Mouse (Mus musculus): ENCODE measurements at regions not wholly inside any gene's neighbourhood (a gene's known extent, or its start where the extent isn't known, plus 50 kb on each side); places are given as distances from the start of the nearest gene placed in this dataset.

DNA sequence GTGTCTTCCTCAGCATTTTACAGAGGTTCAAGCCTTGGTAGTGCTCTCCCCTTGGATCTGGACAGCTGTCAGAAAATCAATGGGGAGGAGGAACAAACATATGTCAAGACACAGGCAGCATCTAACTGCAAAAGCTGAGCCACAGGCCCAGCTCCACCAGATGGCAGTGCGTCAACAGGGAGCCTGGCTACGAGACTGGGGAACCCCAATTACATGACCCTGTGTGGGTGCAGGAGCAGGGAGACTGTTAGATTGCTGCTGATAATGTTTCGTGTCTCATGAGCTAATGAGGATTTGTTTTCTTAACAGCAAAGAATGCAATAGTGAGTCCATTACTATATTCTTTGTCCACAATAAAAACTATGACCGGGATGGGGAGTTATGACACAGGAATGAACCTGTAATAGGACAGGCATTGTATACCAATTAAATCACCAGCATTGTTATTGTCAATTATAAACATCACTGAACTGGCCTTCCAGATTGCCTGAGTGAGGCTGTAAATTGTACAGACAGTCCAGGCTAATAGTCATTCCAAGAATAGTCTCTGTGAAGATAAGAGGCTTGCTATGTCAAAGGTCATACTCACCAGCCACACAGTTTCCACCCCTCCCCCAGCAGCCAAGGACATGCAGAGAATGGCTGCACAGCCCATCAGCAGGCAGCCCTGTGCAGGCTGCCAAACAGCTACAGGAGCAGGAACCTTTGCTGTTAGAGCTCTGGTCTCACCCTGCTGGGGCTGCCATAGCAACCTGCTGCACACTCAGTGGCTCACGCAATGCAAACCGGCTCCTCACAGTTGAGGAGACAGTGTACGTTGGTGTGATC is 58.8 kb upstream of the Barx2 start:
- peak; percentile 63 to 67 for DNase-seq (ENCODE audit: low spot score in 2 of 2)

DNA sequence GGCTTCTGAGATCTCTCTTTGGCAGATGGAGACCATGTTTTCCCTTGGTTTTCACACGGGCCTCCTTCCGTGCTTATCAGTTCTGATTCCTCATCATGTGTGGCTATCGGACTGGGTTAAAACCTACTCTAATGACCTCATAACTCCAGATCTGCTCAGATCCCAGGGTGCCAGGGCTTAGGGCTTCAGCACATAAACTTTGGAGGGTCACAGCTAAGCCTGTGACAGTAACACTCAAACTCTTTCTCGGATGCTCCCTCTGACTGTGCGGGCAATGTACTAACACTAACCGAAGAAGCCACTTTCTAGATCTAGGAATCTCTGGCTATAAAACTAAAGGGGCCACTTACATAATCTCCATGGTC is 59.3 kb upstream of the Barx2 start:
- DNase-seq (ENCODE audit: low spot score in 2 of 2), result no peak

DNA sequence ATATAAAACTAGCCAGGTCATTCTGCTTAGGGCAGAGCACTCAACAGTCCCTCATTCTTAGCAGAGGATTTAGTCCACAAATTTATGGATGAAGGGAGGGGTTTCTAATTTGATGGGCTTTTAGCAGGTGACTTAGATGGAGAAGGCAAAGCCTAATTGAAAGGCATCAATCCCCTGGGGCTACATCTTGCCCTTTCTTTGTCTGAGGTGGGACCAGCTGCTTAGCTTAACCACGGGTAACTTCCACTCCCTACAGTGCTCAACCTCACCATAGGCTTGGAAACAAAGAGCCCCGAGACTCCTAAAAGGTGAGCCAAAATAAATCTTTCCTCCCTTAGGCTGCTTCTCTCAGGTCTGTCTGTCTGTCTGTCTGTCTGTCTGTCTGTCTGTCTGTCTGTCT is 62.9 kb upstream of the Barx2 start:
- DNase-seq (ENCODE audit: low spot score in 2 of 2), result no peak

DNA sequence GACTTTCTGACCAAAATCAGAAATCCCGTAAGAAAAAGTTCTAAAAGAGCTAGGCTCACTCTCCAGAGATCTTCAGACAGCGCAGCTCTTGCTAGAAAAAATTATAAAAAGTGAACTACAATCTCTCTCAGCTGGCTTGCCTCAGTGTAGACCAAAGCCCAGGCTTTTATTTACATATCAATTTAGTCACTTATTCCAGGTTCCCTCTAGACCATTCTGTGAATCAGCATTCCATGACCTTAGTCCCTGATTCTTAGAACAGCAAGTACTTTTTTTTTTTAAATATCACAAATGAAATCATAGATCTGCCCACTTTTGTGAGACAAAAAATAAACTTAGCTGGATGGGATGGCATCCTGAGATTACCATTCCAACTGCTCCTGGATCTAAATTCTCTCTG is 64.8 kb upstream of the Barx2 start:
- DNase-seq (ENCODE audit: low spot score in 2 of 2), result no peak

DNA sequence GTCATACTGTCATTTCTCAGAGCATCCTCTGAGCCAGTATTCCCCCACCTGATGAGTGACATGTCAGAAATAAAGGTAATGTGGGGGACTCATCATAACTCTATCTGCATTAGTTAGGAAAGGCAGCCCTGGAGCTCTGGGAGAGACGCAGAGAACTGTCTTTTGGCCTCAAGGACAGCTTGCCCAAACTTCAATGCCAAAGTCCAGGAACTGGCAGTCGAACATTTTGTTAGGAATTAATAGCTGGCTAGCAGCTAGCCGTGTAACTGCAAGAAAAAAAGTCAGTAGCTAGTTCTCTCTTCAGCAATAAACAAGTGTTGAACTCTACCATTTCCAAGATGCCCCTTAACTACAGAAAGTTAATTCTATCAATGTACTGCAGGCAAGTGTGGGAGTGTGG is 65.9 kb upstream of the Barx2 start:
- no peak for DNase-seq (ENCODE audit: low spot score in 2 of 2)

DNA sequence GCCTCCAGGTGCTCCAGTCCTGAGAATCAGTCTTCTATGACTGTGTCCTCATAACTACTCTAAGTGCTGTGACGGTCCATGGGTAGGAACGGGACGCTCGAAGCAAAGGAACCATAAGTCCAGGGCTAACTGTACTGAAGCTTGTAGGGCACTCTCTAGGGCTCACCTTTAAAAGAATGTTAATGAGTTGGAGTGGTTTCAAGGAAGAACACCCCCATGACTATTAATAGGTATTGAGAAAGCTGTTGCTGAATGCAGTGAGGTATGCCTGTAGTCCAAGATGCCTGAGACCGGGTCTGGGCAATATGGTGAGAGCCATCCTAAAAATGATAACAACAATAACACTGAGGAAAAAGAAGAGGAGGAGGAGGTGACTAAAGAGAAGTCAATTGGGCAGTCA is 67.2 kb upstream of the Barx2 start:
- no peak for DNase-seq (ENCODE audit: low spot score in 2 of 2)

DNA sequence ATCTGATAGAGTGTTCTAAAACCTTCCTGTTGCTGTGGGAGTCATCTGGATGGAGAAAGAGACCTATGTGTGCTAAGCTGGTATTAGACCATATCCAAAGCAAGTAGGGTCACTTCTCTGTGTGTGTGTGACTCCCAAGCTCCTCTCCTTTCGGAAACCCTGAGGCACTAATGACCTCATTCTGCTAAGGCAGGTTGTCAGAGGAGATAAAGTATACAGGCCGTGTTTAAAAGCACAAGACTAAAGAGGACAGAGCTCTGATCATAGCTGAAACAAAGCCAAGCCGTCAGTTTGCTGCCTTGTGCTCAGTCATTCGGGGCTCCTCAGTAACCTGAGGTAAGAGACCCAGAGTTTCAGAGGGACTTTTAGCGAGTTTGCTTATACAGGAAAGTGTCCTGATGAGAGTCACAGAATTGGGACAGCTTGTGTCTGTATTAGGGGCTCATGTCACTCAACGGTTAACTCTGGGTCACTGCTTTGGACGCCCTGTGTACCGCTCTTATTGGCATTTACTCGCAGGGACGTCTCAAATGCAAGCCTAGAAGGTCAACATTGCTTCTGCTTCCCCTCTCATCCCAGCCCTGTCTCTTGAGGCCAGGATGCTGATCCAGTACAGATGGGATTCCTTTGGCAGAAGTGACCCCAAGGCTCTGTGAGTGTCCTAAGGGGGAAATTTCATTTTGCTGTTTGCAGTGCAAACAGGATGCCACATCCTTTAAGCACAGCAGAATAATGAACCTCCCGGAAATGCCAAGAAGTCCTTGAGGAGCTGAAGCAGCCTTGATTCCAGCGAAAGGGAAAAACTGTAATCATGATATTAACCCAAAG is 70.7 kb upstream of the Barx2 start:
- DNase-seq (ENCODE audit: low spot score in 2 of 2), result no peak

- no peak for DNase-seq (ENCODE audit: low spot score in 2 of 2)
Measured at GRCm38 (mm10) chr9:31988826-31989225, 75.6 kb upstream of the Barx2 start.

DNA sequence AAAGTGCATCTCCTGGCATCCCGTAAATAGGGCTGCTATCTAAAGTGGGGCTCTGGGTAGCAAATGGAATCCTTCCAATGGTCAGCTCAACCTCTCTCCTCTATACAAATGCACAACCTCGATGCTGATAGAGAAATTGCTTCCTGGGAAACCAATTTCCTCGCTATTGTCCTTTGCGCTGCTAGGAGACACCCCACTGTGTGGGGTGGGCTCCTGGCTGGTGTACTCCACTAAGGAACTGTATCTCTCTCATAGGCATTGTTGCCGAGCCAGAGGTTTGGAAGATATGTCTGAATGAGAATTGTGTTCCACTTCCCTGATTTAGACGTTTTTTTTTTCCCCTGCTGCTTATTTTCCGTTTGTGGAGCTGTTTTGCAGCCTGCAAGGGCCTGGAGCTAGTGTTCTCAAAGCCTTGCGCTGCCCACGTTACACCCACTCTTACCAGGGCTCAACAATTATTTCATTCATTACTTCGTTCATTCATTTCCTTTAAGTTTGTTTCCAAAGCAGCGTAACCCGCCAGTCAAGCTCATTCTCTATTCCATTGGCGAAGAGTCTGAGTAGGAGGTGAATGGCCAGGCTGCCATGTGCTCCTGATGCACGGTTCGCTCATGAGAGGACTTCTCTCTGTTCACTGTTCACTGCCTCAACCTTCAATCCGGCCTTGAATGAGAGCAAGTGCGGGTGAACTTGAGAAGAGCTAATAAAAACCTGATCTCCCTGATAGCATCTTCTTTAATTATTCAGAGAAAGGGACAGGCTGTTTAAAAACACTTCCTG is 76.5 kb upstream of the Barx2 start:
- DNase-seq (ENCODE audit: low spot score in 2 of 2), result peak; percentile 5 to 39

GRCm38 (mm10) chr9:31990456-31990855 is 77.2 kb upstream of the Barx2 start:
- DNase-seq (ENCODE audit: low spot score in 2 of 2), result no peak

GRCm38 (mm10) chr9:31993631-31994601 is 80.7 kb upstream of the Barx2 start:
- DNase-seq (ENCODE audit: low spot score in 2 of 2), result no peak

DNA sequence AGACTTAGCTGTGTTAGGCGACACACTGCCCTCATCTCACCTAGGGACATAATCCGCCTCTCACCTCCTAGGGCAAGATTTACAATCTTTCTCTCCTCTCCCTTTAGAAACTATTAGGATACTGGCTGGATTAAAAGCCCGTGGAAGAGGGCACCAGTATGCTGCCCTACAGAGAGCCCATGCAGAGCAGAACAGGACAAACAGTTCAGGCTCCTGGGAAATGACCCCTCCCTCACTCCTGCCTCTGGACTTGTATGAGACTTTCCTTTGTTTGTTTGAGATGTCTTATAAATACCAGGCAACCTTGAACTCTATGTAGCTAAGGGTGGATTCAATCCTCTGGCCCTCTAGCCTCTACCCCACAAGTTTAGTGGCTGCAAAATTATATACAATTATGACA is 81.8 kb upstream of the Barx2 start:
- no peak for DNase-seq (ENCODE audit: low spot score in 2 of 2)

DNA sequence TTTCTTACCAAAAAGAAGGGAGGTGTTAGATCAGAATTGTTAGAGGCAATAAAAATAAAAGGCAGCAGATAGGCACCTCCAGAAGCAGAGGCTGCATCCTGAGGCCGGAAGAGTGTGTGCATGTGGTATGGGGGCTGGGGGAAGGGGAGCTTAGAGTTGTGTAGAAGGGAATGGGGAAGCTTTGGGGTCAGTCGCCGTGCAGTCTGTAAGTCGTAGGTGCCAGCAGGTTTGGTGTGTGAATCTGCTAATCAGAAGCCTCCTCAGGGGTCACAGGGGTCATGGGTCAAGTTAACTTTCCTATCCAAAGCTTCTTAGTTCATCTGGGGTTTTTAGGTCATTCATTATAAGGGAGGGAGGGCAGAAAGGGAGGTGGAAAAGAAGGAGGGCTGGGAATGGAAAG is 82.4 kb upstream of the Barx2 start:
- no peak for DNase-seq (ENCODE audit: low spot score in 2 of 2)

DNA sequence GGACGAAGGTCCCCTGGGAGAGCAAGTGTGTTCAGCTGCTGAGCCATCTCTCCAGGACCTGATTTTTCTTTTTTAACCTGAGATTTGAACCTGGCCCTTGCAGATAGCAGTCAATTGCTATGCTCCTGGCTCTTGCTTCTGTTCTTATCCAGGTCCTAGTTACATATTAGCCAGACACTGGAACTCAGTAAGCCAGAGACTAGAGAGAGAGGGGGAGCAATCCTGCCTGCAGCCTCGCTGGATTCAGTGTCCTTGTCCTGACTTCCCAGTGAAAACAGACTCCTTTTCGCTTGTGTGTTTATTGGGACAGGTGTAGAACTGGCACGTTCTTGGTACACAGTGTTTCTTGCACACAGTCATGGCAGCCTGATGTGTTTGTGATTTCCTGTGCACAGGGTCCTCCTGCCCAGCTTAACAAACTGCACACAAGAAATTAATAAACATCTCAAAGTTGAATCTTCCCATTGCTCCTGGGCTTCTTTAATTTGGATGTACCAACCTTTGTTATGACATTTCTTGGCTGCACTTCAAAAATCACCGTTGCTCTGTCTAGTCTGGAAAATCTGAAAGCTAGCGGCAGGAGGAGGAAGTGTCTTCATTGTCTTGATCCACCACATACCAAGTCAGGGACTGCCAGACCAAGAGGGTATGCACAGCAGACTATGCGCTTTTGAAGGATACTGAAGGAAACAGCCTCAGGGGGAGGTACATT is 83.4 kb upstream of the Barx2 start:
- no peak for DNase-seq (ENCODE audit: low spot score in 2 of 2)

DNA sequence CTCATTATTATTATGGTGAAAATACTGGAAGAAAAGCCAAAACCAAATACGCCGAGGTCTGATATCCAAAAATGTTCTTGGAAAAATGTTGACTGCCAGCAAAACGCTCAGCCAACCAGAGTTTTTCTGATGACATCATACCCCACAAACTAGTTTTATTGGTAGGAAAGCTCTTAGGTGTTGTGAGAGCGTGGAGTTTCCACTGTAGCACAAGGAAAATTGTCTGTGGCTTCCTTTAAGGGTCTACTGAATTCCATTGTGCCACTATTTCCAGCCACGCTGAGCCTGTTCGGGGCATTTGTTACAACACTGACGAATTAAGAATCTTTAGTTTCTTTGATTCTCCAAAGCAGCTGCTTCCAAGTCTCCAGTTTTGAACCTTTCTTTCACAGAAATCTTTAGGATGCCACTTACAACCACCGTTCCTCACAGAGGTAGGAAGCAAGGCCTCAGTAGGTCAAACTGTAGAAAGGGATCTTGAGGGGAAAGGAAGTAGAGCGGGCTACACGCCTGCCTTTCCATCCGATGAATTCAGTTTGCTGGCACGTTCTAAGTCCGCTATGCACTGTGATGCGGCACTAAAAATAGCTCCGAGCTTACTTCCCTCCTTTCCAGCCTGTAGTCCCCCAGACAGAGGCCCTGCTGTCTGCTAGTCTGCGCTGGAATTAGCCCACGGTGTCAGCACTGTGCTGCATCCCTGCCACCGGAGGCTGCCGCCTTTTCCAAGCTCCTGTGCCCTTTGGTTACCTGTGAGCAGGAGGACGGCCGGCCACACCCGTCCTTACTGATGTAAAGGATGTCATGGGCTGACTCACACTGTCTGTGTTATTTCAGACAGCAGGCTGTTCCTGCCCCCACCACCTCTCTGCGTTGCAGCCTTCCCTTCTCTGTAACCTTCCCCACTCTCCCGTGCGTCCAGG is 84.2 kb upstream of the Barx2 start:
- DNase-seq (ENCODE audit: low spot score in 2 of 2), result peak; percentile 29

GRCm38 (mm10) chr9:31998488-31999280 is 85.4 kb upstream of the Barx2 start:
- DNase-seq (ENCODE audit: low spot score in 2 of 2), result no peak

GRCm38 (mm10) chr9:31999760-32000159 is 86.5 kb upstream of the Barx2 start:
- DNase-seq (ENCODE audit: low spot score in 2 of 2), result no peak

DNA sequence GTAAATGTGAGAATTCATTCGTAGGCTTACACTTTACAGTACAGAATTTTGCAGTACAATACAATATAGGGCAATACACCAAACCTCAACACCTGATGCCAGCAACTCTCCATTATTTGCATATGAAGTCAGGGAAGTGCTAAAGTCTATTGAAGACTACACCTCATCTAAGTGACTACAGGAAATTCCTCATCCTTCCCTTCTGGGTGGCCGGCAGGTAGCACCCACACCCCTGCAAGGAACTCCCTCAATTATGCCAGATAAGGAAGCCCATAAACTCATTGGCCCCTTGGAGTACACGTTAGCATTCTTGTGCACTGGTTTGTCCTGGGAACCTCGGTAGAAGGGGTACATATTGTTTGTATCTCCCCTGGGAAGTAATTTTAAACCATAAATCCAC is 89.7 kb upstream of the Barx2 start:
- no peak for DNase-seq (ENCODE audit: low spot score in 2 of 2)
